Mouse (Mus musculus): ENCODE results near the gene Ifnar1. TPM values are rescaled to one million over a fixed set of nuclear protein-coding genes. Genes with fewer than 3 reads are reported as not detected.

The Ifnar1 gene
- polyA plus RNA-seq, 1 experiment from 2014 or later, result 55.2 TPM

DNA sequence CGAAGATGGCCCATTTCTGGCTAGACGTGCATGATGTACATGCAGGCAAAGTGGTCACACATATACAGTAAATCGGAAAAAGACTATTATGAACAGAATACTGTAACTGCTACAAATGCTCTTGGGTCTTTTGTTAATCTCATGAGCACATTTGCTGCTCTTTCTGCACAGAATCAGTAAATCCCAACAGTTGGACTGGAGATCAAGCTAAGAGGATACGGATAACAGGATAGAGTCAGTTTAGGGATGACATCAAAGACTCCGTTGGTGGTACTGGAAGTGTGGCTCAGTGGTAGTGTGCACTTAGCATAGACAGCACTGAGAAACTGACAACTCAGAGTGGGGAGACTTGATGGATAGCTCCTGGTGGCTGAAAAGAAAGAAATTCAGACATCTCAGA lies 803 bp downstream of the Ifnar1 start:
- Histone ChIP-seq H3K9ac (replicated peaks) (peak overlapping the region; percentile 97), H3K4me2 (replicated peaks) (peak overlapping the region; percentile 72), H3K27ac (peak overlapping the region; percentile 98), H3K36me3 (peaks cover 22% of the 10 kb centered on the region), H3K4me1 (replicated peaks) (peaks cover 33% of the 10 kb centered on the region), H3K9me3 (no peaks in the 10 kb centered on the region), H3K4me3 (replicated peaks) (peak overlapping the region; percentile 97), H3K27me3 (no peaks in the 10 kb centered on the region)
- ATAC-seq, result no peak
- 28% methylated on average over 5 of the region's 5 CpGs for WGBS

DNA sequence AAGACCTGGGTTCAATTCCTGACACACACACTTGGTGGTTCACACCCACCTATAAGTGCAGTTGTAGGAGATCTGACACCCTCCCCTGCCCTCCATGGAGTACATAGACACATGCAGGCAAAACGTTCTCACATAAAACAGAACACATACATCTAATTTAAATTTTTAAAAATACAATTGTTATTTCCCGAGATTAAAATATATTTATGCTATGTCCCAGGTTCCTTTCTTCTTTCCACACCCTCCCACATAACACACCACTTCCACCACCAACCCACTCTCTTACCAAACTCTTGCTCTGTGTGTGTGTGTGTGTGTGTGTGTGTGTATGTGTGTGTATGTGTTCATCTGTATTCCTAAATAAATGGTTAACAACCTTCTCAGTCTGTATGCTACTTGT lies 3.0 kb downstream of the Ifnar1 start:
- Histone ChIP-seq H3K9me3 (no peaks in the 10 kb centered on the region), H3K4me3 (replicated peaks) (no peak overlapping the region), H3K9ac (replicated peaks) (no peak overlapping the region), H3K27ac (no peak overlapping the region), H3K36me3 (peaks cover 39% of the 10 kb centered on the region), H3K4me1 (replicated peaks) (peaks cover 33% of the 10 kb centered on the region), H3K27me3 (no peaks in the 10 kb centered on the region), H3K4me2 (replicated peaks) (no peak overlapping the region)
- no peak for ATAC-seq
- WGBS, result 87% methylated on average over 2 of the region's 2 CpGs

DNA sequence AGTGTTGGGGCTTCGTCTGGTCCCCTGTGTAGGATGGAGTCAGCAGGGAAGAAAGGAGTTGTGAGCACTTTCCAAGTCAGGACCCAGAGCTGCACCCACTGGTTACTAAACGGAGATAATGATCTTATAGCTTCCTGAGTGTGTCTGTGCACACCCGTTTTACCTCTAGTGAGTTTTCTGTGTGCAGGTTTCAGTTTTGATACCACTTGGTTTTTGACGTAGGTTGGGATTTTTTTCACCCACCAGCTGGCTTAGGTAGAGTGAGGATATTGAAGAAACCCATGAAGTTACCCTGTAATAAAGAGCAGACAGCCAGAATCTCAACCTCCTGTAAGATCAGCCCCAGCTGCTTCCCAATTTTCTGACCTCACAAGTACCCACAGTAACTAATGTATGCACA lies 5.9 kb downstream of the Ifnar1 start:
- Histone ChIP-seq H3K9me3 (no peaks in the 10 kb centered on the region), H3K4me1 (replicated peaks) (peaks cover 25% of the 10 kb centered on the region), H3K4me3 (replicated peaks) (no peak overlapping the region), H3K27me3 (no peaks in the 10 kb centered on the region), H3K9ac (replicated peaks) (no peak overlapping the region), H3K36me3 (peaks cover 65% of the 10 kb centered on the region), H3K4me2 (replicated peaks) (no peak overlapping the region), H3K27ac (no peak overlapping the region)
- 90% methylated on average over 4 of the region's 4 CpGs for WGBS
- ATAC-seq, result no peak

DNA sequence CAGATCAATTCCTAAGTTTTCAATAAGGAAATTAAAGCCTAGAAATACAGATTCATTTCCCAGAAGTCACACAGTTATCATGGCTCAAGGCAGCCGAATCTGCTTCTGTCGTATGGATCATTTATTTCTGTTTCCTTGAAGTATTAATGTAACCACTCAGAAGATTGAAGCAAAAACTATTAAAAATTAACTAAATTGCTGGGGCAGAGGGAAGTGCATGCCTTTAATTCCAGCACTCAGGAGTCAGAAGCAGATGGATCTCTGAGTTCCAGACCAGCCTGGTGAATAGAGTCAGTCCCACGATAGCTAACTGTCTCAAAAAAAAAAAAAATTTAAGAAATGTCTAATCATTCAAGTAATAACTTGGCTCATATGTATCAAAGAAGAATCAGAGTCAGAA lies 6.4 kb downstream of the Ifnar1 start:
- Histone ChIP-seq H3K27ac (no peak overlapping the region), H3K9ac (replicated peaks) (no peak overlapping the region), H3K4me1 (replicated peaks) (peaks cover 19% of the 10 kb centered on the region), H3K36me3 (peaks cover 71% of the 10 kb centered on the region), H3K4me2 (replicated peaks) (no peak overlapping the region), H3K27me3 (no peaks in the 10 kb centered on the region), H3K4me3 (replicated peaks) (no peak overlapping the region), H3K9me3 (no peaks in the 10 kb centered on the region)
- no peak for ATAC-seq
- WGBS, result 98% methylated on average over 3 of the region's 3 CpGs

DNA sequence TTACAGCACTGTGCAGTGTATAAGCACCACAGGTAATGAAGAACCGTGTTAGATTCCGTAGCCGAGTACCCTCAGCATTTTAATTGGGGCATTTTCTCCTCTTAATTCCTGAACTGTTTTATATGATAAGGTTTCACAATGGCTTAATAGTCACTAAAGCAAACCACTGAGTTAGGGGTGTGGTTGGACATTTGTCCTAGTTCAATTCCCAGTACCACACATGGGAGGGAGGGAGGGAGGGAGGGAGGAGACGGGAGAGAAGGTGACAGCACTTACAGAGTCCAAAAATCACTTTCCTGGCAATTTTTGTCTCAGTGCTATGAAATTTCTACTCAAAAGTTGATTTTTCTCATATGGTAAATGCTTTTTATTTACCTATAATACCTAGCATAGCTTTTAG lies 10.5 kb downstream of the Ifnar1 start:
- H3K27ac ChIP-seq, result no peak overlapping the region
- no peaks in the 10 kb centered on the region for H3K4me1 ChIP-seq (replicated peaks)
- ATAC-seq, result no peak
- 97% methylated on average over 4 of the region's 4 CpGs for WGBS
- H3K36me3 ChIP-seq, result peaks cover 91% of the 10 kb centered on the region
- H3K9ac ChIP-seq (replicated peaks), result no peak overlapping the region
- no peaks in the 10 kb centered on the region for H3K27me3 ChIP-seq
- no peak overlapping the region for H3K4me2 ChIP-seq (replicated peaks)
- H3K4me3 ChIP-seq (replicated peaks), result no peak overlapping the region
- no peaks in the 10 kb centered on the region for H3K9me3 ChIP-seq

DNA sequence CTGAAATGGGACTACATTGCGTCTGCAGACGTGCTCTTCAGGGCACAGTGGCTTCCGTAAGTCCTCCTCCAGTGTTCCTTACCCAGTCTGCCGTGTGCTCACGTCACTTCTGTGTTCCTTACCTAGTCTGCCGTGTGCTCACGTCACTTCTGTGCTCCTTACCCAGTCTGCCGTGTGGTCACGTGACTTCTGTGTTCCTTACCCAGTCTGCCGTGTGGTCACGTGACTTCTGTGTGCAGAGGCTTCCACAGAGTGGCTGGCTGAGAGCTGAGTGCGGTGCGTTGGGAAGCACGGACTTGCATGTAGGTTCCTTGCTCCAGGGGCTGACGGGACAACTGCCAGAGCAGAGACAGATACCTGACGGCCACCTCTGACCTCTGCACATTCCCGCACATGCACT lies 11.2 kb downstream of the Ifnar1 start:
- Histone ChIP-seq H3K36me3 (peaks cover 91% of the 10 kb centered on the region), H3K4me2 (replicated peaks) (no peak overlapping the region), H3K4me3 (replicated peaks) (no peak overlapping the region), H3K9me3 (no peaks in the 10 kb centered on the region), H3K9ac (replicated peaks) (no peak overlapping the region), H3K27ac (no peak overlapping the region), H3K4me1 (replicated peaks) (no peaks in the 10 kb centered on the region), H3K27me3 (no peaks in the 10 kb centered on the region)
- no peak for ATAC-seq
- WGBS, result 93% methylated on average over 17 of the region's 17 CpGs

DNA sequence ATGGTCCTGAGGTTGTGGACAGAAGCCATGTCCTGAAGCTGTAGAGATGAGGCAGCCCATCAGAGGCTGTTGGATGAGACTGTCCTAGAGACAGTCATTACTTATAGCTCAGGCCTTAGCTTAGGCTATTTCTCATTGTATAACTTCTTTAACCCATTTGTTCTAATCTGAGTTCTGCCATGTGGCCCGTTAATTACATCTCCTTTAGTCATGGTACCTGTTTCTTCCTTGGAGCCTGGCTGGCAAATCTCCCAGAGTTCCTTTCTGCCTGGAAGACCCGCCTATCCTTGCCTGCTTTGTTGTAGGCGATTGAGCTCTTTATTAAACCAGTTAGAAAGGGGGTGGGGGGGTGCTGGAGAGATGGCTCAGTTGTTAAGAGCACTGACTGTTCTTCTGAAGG lies 11.7 kb downstream of the Ifnar1 start:
- Histone ChIP-seq H3K9me3 (no peaks in the 10 kb centered on the region), H3K4me2 (replicated peaks) (no peak overlapping the region), H3K4me3 (replicated peaks) (no peak overlapping the region), H3K36me3 (peaks cover 92% of the 10 kb centered on the region), H3K9ac (replicated peaks) (no peak overlapping the region), H3K27ac (no peak overlapping the region), H3K27me3 (no peaks in the 10 kb centered on the region), H3K4me1 (replicated peaks) (no peaks in the 10 kb centered on the region)
- WGBS, result 90% methylated on average over 3 of the region's 3 CpGs
- no peak for ATAC-seq

DNA sequence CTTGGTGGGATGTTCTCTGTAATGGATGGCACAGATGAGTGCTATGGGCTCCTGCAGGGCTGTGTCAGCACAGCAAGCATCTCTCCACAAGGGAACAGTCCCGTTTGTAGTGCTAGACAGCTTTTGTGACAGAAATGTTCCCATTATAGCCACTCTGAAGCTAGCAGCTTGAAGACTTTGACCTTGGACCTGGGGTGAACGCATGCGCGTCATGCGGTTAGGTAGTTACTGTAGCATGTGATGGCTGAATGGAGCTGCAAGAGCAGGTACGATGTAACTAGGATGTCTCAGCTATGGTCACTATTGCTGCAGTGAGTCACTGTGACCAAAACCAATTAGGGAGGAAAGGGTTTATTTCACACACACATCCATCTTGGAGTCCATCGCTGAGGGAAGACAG lies 13.0 kb downstream of the Ifnar1 start:
- no peak overlapping the region for H3K27ac ChIP-seq
- no peak overlapping the region for H3K9ac ChIP-seq (replicated peaks)
- 96% methylated on average over 7 of the region's 7 CpGs for WGBS
- H3K36me3 ChIP-seq, result peaks cover 91% of the 10 kb centered on the region
- H3K9me3 ChIP-seq, result no peaks in the 10 kb centered on the region
- no peak for ATAC-seq
- no peaks in the 10 kb centered on the region for H3K4me1 ChIP-seq (replicated peaks)
- H3K4me3 ChIP-seq (replicated peaks), result no peak overlapping the region
- H3K27me3 ChIP-seq, result no peaks in the 10 kb centered on the region
- H3K4me2 ChIP-seq (replicated peaks), result no peak overlapping the region

DNA sequence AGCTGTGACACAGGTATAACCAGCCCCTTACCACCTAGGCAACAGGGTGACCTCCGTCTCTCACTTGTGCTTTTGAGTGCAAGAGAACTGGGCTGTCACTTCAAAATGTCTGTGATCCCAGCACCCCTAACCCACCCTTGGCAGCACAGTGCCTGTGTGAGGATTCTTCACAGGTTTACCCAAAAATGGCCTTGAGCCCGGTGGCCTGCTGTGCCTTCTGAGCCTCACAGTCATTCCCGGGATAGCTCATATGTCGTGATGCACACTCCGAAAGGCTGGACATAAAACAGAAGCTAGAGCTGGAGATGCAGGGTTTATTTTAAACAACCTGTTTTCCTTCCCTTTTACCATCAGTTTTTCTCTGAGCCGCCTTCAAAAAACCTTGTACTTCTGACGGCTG lies 19.7 kb downstream of the Ifnar1 start:
- Histone ChIP-seq H3K4me1 (replicated peaks) (no peaks in the 10 kb centered on the region), H3K4me3 (replicated peaks) (no peak overlapping the region), H3K27ac (no peak overlapping the region), H3K4me2 (replicated peaks) (no peak overlapping the region), H3K36me3 (peaks cover 82% of the 10 kb centered on the region), H3K9ac (replicated peaks) (no peak overlapping the region), H3K27me3 (no peaks in the 10 kb centered on the region), H3K9me3 (no peaks in the 10 kb centered on the region)
- ATAC-seq, result no peak
- 95% methylated on average over 7 of the region's 7 CpGs for WGBS

DNA sequence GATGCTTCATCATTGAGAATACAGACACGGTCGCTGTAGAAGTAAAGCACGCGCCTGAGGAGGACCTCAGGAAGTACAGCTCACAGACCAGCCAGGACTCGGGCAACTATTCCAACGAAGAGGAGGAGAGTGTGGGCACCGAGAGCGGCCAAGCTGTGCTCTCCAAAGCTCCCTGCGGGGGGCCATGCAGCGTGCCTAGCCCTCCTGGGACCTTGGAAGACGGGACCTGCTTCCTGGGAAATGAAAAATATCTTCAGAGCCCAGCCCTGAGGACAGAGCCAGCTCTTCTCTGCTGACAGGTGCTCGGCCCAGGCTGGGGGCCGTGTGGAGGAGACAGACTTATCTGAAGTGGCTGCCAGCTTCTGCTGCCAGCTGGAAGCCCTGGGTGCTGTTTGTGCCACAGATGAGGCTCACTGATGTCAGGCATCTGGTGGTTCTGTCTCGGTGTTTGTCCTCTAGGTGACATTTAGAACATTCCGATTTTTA lies 20.1 kb downstream of the Ifnar1 start:
- H3K36me3 ChIP-seq, result peaks cover 79% of the 10 kb centered on the region
- ATAC-seq, result no peak
- H3K27me3 ChIP-seq, result no peaks in the 10 kb centered on the region
- no peaks in the 10 kb centered on the region for H3K4me1 ChIP-seq (replicated peaks)
- H3K9ac ChIP-seq (replicated peaks), result no peak overlapping the region
- no peak overlapping the region for H3K4me2 ChIP-seq (replicated peaks)
- no peaks in the 10 kb centered on the region for H3K9me3 ChIP-seq
- no peak overlapping the region for H3K27ac ChIP-seq
- 90% methylated on average over 15 of the region's 15 CpGs for WGBS
- no peak overlapping the region for H3K4me3 ChIP-seq (replicated peaks)

DNA sequence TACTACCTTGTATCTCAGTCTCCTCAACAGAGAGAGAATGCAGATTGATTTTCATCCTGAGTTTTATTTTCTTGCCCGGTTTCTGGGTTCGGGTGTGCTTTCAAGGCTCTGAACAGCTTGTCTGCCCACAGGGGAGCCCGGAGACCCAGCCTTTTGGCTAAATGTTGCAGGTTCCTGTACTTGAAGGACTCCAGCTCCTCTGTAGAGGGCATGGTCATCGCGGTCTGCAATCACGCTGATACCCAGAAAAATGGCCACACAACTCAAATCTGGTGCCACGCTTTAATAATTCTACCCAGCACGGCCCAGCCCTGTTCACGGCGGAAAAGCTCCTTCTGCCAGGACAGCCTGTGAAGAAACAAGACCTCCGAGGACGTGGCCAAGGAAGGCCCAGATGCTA lies 21.4 kb downstream of the Ifnar1 start:
- Histone ChIP-seq H3K36me3 (peaks cover 67% of the 10 kb centered on the region), H3K27ac (no peak overlapping the region), H3K4me3 (replicated peaks) (no peak overlapping the region), H3K9me3 (no peaks in the 10 kb centered on the region), H3K9ac (replicated peaks) (no peak overlapping the region), H3K4me2 (replicated peaks) (no peak overlapping the region), H3K27me3 (no peaks in the 10 kb centered on the region), H3K4me1 (replicated peaks) (no peaks in the 10 kb centered on the region)
- 96% methylated on average over 12 of the region's 12 CpGs for WGBS
- ATAC-seq, result no peak

DNA sequence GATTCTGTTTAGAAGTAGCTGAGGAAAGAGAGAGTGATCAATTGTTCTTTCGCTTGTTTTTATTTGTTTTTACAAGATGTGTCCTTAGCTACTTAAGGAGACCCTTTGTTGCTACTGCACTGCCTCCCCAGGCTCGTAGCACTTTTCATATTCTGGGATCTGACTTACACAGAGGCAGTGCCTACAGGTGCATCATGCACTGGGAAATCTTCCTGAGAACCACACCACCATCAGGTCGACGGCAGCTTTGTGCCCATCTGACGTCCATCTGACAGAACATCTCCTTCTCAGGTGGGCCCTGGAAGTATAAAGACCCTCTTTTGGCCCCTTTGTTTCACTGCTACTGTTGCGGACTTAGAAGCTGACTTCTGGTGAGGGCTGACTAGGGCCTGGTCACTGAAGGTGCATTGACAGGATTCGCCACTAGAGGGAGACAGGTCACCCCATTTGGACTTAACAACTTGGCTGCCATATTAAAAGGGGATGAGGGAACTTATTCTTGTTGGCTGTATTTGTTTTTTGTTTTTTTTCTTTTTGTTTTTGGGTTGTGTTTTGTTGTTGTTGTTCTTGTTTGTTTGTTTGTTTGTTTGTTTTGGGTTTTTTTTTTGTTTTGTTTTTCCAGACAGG lies 27.2 kb downstream of the Ifnar1 start:
- 35% methylated on average over 7 of the region's 7 CpGs for WGBS
- peak; percentile 66; the same call in 1 of the 2 replicates for ATAC-seq

DNA sequence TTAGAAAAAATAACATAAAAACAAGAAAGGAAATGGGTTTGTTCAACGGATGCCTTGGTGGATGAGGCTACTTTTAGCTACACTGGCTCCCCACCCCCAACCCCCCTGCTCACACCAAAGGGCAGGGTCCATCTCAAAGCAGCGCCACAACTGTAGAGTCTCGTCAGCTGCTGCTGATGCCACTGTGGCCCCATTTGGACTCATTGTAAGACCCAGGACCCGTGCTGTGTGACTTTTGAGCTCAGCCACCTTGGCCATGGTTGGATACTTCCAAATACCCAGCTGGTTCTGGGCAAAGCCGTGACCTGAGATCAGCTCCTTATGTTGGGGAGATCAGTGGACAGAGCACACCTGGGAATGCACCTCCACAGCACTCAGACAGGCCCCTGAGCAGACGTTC lies 28.1 kb downstream of the Ifnar1 start:
- Histone ChIP-seq H3K9ac (replicated peaks) (no peak overlapping the region), H3K27me3 (no peaks in the 10 kb centered on the region), H3K4me2 (replicated peaks) (no peak overlapping the region), H3K9me3 (no peaks in the 10 kb centered on the region), H3K4me3 (replicated peaks) (no peak overlapping the region), H3K27ac (no peak overlapping the region), H3K36me3 (peaks cover 7% of the 10 kb centered on the region; the same call in 1 of the 2 replicates), H3K4me1 (replicated peaks) (no peaks in the 10 kb centered on the region)
- ATAC-seq, result no peak
- WGBS, result 91% methylated on average over 6 of the region's 6 CpGs

More for the DNA sequence above, 27.2 kb downstream of the Ifnar1 start:
- no peaks in the 10 kb centered on the region for H3K4me1 ChIP-seq (replicated peaks)
- no peaks in the 10 kb centered on the region for H3K27me3 ChIP-seq
- H3K4me3 ChIP-seq (replicated peaks), result no peak overlapping the region
- no peak overlapping the region for H3K27ac ChIP-seq
- H3K4me2 ChIP-seq (replicated peaks), result no peak overlapping the region
- no peak overlapping the region for H3K9ac ChIP-seq (replicated peaks)
- no peaks in the 10 kb centered on the region for H3K9me3 ChIP-seq
- peaks cover 14% of the 10 kb centered on the region for H3K36me3 ChIP-seq
